Mouse (Mus musculus) c-Kit-positive CD71-positive TER-119-positive erythroid progenitor cells, embryonic 14.5 days (primary cell): ENCODE measurements at regions not wholly inside any gene's neighbourhood (a gene's known extent, or its start where the extent isn't known, plus 50 kb on each side); places are given as distances from the start of the nearest gene placed in this dataset.

ENCODE experiments used
- DNase-seq: peaks from one replicate; pipeline ENCODE4 v3.0.0-alpha.2; 2013; ENCODE audit warnings: low spot score

DNA sequence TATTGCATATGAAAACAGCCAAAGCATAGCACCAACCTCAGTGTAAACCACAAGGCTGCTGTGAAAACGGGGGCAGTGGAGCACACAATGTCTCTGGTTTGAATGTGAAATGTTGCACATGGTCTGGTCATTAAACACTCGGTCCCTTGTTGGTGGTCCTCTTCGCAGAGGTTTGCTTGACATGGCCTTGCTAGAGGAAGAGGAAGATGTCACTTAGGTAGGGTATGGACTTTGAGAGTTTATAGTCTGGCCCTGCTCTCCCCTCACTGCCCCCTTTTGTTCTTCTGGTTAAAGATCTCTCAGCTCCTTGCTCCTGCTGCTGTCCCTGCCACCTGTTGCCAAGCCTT, 125.9 kb upstream of the Ift57 start:
- DNase-seq = no peak

GRCm38 (mm10) chr16:49578976-49579375, 120.1 kb upstream of the Ift57 start:
- no peak for DNase-seq

- no peak for DNase-seq
Observed at GRCm38 (mm10) chr16:49580708-49581107, 118.3 kb upstream of the Ift57 start.

DNA sequence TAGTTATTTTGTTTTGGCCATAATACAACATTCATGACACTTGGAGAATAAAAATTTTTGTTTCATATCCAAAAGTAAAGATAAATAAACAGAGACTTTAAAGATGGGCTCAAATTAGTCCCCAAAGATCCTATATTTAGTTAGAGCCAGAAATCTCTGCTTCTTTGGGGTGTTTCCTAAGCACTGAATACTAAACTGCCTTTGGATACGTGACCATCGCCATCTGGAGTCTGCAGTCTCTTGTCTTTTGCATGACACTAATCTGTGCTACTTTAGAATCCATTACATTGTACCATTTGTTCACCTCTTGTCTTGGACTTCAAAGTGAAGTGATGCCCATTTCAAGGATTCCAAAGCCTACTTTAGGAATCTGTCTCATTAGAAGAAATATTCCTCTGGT, 92.5 kb upstream of the Ift57 start:
- DNase-seq = no peak

GRCm38 (mm10) chr16:49614801-49615200, 84.2 kb upstream of the Ift57 start:
- DNase-seq = no peak

GRCm38 (mm10) chr16:49615342-49616020, 83.6 kb upstream of the Ift57 start:
- DNase-seq = no peak

- no peak for DNase-seq
Observed at GRCm38 (mm10) chr16:49616263-49616872, 82.7 kb upstream of the Ift57 start.

GRCm38 (mm10) chr16:49633502-49633901, 65.5 kb upstream of the Ift57 start:
- no peak for DNase-seq

DNA sequence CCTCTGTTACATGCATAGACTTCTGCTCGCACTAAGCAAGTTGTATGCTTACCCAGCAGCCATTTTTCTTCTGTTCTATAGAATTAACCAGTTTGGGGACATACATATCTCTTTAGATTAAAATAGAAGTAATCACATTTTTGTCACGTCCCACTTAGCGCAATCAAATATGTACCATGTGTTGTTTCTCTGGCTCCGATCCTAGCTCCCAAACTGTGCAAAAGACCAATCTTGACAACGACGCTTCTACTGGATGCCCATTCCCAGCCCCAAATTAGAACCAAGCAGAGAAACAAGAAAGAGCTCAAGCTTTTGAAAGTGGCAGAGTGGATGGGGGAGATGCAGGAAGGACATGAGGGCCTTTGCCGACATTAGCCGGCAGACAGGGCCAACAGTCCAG, 63.5 kb upstream of the Ift57 start:
- DNase-seq = no peak

GRCm38 (mm10) chr16:49636467-49636866, 62.6 kb upstream of the Ift57 start:
- no peak for DNase-seq

DNA sequence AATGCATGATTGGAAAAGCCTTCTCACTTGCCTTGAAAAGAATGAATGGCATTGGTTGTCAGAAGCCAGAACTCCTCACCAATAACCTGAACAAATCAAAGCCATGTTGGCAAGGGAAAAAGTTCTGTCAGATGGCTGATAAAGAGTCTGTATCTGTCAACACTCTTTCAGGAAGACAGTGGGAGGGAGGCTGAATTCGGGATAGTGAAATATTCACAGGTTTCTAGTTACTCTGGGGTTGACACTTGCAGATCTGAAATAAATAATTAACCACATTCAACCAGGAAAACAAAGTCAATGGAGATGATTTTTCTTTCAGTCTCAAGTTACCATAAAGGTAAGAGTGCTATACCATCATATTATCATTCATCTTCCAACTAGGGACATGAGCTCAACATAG, 56.3 kb upstream of the Ift57 start:
- no peak for DNase-seq

DNA sequence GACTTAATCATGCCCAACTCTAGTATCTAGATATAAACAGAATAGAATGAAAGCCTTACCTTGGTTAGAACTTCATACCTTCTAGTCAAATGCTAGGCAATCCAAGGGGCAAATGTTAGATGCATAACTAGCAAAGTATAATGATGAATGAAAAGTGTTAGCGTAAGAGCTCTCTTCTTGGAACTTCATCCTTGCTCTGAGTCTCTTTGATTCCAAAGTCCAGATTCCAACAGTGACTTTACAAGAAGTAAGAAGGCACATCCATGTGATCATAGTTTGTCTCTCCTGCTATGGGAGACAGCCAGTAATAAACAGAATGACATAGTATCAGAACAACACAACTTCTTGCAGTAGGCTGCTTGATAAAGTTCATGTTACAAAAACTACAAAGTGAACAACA, 54.6 kb upstream of the Ift57 start:
- DNase-seq = no peak

DNA sequence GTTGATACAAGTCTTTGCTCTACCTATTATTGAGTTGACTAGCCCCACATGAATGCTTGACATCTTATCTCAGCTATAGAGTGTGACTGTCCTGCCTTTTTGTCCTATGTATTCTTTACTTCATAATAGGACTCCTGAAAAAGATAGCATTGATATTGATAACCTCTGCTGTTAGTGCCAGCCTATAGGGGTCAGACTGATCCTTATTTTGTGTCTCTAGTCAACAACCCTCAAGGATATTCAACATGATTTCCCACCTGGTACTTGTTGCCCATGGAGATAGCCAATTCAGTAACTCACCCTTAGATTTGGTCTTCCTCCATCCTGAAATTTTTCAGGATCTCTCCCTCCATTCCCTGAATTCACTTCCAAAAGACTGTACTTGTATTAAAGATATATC, 52.6 kb upstream of the Ift57 start:
- no peak for DNase-seq
